Mouse (Mus musculus) thymus, adult 2 months (tissue): ENCODE data around the gene Ankrd12.

Experiments used
- CTCF ChIP-seq: fragments of 200-500 bp; IDR thresholded peaks from 2 replicates; pipeline ENCODE4 v1.5.1; 2012; ENCODE audit warnings: mild to moderate bottlenecking, control low read depth, low read length, moderate library complexity, borderline replicate concordance; ENCODE audit not compliant: control insufficient read depth, poor library complexity, insufficient read depth; ENCODE audit errors: extremely low read depth
- POLR2A ChIP-seq: fragments of 200-500 bp; IDR thresholded peaks from 2 replicates; pipeline ENCODE4 v1.6.1; 2012; ENCODE audit warnings: mild to moderate bottlenecking, low read length, control low read depth, moderate library complexity; ENCODE audit not compliant: control insufficient read depth, poor library complexity, insufficient read depth; ENCODE audit errors: extremely low read depth

DNA sequence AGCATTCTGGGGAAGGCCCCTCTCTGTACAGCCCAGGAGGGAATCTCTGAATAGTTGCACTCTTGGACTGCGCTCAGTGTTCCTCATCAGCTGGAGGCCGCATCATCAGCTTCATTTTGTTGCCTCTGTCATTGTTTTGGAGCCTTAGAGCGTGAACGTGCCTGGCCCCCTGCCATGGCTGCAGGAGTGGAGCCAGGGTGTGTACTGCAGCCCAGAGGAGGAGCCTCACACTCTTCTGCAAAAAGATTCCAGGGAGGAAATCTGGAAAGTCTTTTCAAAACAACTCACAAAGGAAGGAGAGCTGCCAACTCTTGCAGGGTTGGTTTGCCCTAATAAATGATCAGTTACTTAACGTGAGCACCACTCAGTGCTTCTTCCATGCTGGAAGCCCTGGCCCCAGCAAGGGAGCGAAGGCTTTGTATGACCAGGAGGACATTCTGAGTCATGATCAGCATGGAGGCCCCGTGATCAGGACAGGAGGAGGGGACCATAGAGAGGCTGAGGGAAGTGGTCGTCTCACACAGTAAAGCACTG is 160.7 kb downstream of the Ankrd12 start:
- TF ChIP-seq POLR2A = no peak
- TF ChIP-seq CTCF = no peak
